Mouse (Mus musculus): ENCODE data around the gene Fbn1. TPM values are rescaled to one million over a fixed set of nuclear protein-coding genes. Genes with fewer than 3 reads are reported as not detected.

Gene Fbn1
- total RNA-seq, 2 experiments from 2014 or later, result 28.6 to 33.5 TPM

- DNase-seq, result no peak
Measured at GRCm38 (mm10) chr2:125337239-125337638, 170.6 kb downstream of the Fbn1 start.

- no peak for DNase-seq
Measured at GRCm38 (mm10) chr2:125335206-125335605, 172.6 kb downstream of the Fbn1 start.

- peak; percentile 33 to 46 for DNase-seq
Measured at GRCm38 (mm10) chr2:125334163-125334562, 173.6 kb downstream of the Fbn1 start.

- peak in 1 of 2 experiments; percentile 21 for DNase-seq
Measured at GRCm38 (mm10) chr2:125331581-125331980, 176.2 kb downstream of the Fbn1 start.

- DNase-seq, result no peak
Measured at GRCm38 (mm10) chr2:125330506-125330905, 177.3 kb downstream of the Fbn1 start.

- no peak for DNase-seq
Measured at GRCm38 (mm10) chr2:125325125-125325855, 182.5 kb downstream of the Fbn1 start.

GRCm38 (mm10) chr2:125324455-125324854 lies 183.3 kb downstream of the Fbn1 start:
- no peak for DNase-seq

- no peak for DNase-seq
Measured at GRCm38 (mm10) chr2:125323347-125323746, 184.4 kb downstream of the Fbn1 start.

GRCm38 (mm10) chr2:125322581-125322980 lies 185.2 kb downstream of the Fbn1 start:
- no peak for DNase-seq

- DNase-seq, result no peak
Measured at GRCm38 (mm10) chr2:125321071-125321470, 186.7 kb downstream of the Fbn1 start.

- peak in 1 of 2 experiments; percentile 16 for DNase-seq
Measured at GRCm38 (mm10) chr2:125319651-125320050, 188.1 kb downstream of the Fbn1 start.

GRCm38 (mm10) chr2:125318371-125319061 lies 189.3 kb downstream of the Fbn1 start:
- peak; percentile 37 to 52 for DNase-seq

- no peak for DNase-seq
Measured at GRCm38 (mm10) chr2:125315203-125315602, 192.6 kb downstream of the Fbn1 start.

GRCm38 (mm10) chr2:125314169-125314925 lies 193.4 kb downstream of the Fbn1 start:
- no peak for DNase-seq

- no peak for DNase-seq
Measured at GRCm38 (mm10) chr2:125309710-125310109, 198.1 kb downstream of the Fbn1 start.

GRCm38 (mm10) chr2:125305671-125306070 lies 202.1 kb downstream of the Fbn1 start:
- no peak for DNase-seq

- peak; percentile 31 to 33 for DNase-seq
Measured at GRCm38 (mm10) chr2:125304746-125305145, 203.0 kb downstream of the Fbn1 start.

GRCm38 (mm10) chr2:125303764-125304384 lies 203.9 kb downstream of the Fbn1 start:
- DNase-seq, result peak; percentile 18 to 47

- no peak for DNase-seq
Measured at GRCm38 (mm10) chr2:125302625-125302924, 205.2 kb downstream of the Fbn1 start.

GRCm38 (mm10) chr2:125301877-125302624 lies 205.7 kb downstream of the Fbn1 start:
- DNase-seq, result no peak

- DNase-seq, result no peak
Measured at GRCm38 (mm10) chr2:125298841-125299240, 209.0 kb downstream of the Fbn1 start.

- no peak for DNase-seq
Measured at GRCm38 (mm10) chr2:125295526-125295925, 212.3 kb downstream of the Fbn1 start.

Measured in heart, adult 18-20 months (tissue).